Mouse (Mus musculus) left cerebral cortex, adult 8-10 months (tissue): Measurements from ENCODE around the gene Caprin1. TPM values are rescaled to one million over a fixed set of nuclear protein-coding genes. Genes with fewer than 3 reads are reported as not detected.

Source experiments
- DNase-seq, 2 experiments: peaks; one replicate each; pipeline ENCODE4 v3.0.0; 2022; ENCODE audit warnings: low spot score in 2 of 2
- total RNA-seq, 4 experiments: library from RNA; stranded (reverse); gene quantifications; 2 replicates each; pipeline ENCODE4 v1.2.4; 2022

Gene Caprin1
- 100 to 1,000 TPM; 218 to 270 (median 243) TPM for total RNA-seq

DNA sequence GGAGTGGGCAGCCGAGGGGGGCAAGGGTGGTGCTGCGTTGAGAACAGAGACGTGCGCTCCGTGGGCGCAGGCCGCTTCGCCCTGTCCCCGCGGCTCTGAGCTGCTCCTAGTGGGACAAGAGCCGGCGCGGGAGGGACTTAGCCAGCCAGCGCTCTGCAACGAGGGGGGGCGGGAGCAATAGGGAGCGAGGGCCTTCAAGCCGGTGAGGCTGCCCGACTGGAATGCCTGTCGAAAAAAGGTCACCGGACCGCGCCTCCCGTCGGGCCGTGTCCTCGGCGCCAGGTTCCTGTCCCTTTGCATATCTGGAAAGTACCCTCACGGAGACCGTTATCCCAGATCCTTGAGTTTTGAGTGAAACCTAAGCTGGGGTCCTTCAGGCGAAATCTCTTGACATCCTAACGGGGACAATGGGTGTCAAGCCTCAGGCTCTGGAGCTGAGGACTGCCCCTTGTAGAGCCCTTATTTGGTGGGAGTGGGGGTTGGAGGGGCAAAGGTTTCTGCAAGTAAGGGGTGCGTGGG, at the start of gene Caprin1:
Gene Caprin1 (minus strand): TSS at position 159 of the 519 bp plus-strand sequence.
- peak; percentile 93 to 95 for DNase-seq

DNA sequence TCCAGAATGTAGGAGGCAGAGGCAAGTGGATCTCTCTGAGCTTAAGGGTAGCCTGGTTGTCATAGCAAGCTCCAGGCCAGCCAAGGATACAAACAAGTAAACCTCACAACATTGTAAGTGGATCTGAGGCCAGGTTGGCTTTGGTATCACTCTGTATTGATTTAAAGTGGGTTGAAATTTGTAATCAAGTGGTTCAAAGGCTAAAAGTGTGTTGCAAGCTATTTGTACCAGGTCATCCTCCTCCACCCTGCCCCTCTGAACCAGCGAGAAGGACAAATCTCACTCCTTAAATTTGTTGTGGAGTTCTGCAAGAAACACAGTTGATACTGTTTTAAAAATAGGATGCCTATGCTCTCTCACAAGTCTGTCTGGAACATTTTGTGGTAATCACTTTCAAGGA, 49.4 kb upstream of the Caprin1 start:
- DNase-seq: no peak

DNA sequence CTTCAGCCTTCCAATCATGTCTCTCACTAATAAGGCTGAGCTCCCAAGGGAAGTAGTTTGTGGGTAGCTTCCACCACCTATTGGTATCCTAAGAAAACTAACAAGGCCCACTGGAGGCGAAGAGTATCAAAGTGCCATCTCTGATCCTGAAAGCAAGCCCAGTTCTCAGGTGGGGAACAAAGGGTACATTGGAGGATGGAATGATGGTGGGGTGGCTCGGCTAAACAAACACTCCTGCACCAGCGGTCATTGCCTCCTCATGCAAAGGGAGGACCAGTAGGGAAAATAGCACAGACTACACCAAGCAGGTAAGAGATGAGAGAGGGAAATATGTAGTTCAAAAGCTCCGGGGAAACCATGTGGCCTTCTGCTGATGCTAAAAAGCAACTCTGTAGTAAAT, 48.8 kb upstream of the Caprin1 start:
- DNase-seq: no peak

DNA sequence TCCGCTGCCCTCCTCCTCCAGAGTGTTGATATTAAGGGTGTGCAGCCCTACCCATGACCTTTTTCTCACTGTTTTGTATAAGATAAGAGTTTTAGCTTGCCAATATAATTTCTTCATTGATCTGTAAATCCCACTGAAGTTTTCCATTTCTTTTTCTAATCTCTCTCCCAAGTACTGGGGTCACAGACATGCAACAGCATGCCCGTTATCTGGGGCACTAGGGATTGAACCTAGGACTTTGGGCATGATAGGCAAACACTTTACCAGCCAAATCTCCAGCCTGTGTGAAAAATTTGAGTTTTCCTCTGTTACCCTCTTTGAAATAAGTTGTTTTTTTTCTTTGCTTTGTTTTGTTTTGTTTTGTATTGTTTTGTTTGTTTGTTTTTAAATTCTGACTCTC, 46.6 kb upstream of the Caprin1 start:
- DNase-seq: no peak

DNA sequence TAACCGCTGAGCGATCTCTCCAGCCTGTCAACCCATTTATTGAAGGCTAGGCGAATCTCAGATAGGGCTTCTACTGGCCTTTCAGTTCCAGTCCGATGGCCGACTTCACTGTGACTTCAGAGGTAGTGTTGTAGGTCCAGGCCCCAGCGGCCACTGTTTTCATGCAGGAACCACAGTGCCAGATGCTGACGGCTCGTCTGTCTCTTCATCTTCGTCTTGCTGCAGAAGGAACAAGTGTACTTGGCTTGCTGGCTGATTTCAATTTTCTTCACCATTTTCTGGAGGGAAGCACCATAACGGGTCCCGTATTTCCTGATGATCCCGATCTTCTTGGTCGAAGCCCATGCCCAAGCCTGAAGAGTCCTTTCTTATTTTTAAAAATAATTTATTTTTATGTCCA, 45.9 kb upstream of the Caprin1 start:
- DNase-seq: no peak

DNA sequence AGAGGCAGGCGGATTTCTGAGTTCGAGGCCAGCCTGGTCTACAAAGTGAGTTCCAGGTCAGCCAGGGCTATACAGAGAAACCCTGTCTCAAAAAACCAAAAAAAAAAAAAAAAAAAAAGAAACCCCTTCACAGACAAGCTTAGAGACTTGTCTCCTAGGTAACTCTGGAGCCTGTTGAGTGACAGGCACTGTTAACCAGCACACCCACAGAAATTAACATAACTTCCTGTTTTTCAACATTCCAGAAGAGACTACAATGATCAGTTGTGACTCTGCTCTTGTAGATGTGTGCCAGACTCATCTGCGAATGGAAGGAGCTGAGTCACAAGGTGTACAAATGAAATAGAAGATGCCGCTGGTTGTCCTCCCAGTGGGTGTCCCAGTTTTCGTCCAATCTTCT, 44.9 kb upstream of the Caprin1 start:
- DNase-seq: no peak

DNA sequence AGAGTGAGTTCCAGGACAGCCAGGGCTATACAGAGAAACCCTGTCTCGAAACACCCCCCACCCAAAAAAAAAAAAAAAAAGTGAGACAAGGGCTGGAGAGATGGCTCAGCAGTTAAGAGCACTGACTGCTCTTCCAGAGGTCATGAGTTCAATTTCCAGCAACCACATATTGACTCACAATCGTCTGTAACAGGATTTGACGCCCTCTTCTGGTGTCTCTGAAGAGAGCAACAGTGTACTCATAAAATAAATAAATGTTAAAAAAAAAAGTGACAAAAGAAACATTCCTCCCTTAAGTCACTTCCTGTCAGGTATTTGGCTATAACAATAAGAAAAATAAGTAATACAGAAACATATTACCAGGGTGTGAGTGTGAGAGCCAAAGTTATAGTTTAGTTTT, 41.0 kb upstream of the Caprin1 start:
- DNase-seq: no peak

DNA sequence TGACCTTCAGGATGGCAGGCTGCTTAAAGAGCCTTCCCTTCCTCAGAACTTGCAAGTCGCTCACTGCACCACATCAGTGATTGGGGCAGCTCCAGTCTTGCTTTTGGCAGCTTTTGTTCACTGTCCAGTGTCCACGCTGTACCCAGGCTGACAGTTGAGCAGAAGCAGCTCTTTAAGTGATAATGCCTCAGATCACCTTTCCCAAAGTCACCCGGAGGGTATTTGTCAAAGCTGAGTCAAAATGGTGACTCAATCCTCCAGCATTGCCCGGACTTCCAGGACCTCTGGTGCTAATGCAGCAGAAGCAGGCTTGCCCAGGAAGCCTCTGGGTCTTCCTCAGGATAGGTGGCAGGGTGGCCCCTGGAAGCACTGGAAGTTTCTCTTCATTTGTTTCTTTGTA, 39.7 kb upstream of the Caprin1 start:
- no peak for DNase-seq

DNA sequence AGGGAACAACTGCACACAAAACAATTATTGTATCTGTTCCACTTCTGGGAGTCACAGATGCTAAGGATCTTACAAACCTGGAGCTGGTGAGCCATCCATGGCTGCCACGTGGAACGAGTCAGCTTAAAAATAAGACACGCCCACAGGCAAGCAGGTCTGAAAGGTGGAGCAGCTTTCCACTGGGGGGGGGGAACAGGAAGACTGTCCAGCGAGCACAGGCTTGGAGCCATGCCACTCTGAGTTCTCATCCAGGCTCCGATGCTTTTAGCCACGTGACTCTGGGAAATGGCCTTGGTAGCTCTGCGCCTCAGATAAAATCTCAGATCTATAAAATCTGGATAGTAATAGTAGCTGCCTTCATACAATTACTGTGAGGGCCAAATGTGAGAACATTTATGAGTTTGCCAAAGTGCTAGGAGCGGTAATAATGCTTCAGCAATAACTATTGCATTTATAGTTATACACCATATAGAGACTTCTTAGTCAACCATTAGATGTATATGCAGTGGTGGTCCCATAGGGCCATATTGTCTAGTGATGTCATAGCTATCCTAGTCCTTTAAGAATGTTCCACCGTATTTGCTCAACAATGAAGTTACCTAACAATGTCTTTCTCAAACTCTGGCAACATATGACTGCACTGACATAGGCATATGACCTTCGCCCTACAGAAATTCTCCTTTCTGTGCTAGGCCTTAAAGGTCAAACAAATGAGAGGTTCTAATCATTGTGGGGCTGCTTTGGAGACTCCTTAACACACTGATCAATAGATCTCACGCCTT, 38.4 kb upstream of the Caprin1 start:
- DNase-seq: no peak

DNA sequence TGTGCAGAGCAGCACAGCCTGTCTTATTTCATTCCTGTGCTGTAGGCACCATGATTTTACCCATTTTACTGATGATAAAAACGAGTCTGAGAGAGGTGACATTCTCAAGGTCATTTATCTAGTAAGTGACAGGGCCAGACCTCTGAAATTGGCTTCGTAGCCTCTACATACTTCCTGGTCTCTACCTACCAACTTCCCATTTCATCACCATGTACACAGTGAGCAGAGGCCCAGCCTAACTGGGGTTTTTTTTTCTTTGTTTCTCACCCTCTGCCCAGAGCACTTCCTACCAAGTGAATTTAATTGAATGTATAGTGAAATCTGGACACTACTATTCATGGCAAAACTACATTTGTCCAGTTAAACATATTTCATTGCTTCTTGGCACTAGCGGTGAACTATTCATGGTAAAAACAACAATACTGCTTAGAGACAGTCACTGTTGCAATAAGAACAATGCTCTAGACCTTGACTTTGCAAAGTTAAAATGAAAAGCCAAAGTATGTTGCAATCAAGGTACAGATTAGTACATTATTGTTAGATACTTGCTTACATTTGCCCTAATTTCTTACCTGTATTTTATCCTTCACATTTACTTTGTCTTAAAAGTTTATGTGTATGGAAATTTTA, 36.5 kb upstream of the Caprin1 start:
- no peak for DNase-seq

DNA sequence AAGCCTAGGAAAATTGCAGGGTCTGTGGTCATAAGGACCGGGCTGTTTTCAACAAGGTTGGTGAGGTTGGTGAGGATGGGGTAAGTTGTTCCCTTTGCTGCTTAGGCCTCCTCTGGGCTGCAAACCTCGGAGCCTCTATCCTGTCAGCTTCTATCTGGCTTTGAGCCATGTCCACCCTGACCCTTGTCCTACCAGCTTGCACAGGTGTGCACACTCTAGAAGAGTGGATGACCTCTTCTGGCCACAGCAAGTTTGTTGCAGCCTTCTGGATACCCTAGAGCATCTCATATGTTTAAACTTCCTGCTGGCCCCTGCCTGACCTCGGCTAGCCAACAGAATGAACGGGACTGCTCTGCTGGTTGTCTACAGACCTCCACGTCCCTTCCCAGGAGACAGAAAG, 35.5 kb upstream of the Caprin1 start:
- DNase-seq: no peak

DNA sequence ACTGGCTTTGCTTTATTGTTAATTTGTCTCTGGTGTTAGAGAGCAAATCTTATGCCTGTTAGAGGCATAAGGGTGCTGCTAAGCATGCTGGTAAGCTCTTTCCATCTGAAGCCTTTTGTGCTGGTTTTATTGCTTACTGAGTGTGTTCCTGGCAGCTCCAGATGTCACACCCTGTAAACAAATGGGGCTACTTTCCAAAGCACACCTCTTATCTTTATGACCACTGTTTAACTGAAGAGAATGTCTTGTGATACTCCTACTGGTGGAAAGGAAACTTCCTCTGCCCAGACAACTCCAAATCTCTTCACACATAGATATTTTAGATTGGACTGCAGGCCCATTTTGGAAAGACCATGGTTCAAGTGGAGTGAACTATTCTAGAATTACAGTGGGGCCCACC, 31.5 kb upstream of the Caprin1 start:
- no peak for DNase-seq

DNA sequence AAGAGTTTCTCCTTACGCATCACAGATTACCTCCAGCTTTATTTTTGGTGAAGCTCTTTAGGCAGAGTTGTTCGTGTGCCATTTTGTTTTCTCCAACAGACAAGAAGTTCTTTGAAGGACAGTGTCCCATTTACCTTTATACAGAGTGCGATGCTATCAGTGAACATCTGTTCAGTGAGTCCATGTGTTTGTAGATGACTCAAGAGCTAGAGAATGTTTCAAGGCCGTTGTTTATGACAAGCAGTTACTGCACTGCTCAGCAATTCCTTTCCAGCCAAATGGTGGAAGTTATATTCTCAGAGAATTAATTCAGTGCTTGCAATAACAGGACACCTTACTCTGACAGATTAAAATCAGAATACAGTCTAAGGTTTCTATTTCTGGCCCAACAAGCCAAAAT, 27.5 kb upstream of the Caprin1 start:
- DNase-seq: no peak

DNA sequence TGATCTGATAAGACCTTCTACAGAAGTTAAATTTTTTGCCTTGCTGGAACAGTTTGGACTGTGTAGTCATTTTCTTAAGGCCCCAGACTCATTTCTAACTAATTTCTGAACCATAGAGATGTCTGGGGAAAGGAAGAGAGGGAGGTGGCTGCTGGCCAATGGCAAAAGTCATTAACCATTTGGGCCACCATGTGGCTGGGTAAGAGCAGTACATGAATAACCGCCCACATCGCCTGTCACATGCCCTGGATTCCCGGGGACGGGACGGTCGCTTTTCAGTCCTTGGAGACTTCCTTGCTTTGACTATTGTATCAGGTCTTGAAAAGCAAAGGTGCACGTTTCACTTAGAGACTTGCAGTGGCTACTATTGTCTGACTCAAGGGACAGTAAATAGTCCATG, 25.1 kb upstream of the Caprin1 start:
- no peak for DNase-seq

DNA sequence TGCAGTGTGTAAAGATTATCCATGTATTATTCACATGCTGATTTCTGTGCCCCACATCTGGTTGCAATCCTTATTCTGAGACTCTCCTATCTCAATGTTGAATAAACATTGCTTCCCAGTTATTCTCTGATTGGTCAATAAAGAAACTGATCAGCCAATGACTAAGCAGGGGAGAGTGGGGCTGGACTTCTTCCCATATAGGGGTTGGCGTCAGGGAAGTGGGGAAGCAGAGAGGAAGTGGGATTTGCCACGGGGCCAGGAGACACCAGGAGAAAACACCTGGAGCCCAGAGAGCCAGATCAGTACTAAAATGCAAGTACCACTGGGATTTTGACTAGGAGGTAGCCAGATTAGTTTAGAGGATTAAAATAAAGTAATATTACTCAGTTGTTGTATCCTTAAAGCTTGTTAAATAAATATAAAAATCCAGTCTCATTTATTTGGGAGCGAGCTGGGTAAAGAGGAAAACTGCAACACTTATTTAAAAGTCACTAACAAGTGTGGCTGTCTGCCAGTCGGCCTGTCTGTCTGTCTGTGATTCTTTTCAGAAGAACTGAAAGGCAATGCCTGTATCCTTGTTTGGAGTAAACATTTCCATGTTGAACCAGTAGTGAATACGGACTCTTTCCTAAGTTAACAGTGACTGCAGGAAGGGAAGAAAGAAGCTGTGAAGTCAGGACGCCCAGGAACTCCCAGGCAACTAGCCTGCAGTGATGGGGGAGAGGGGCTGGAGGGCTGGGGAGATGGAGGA, 19.9 kb upstream of the Caprin1 start:
- no peak for DNase-seq

DNA sequence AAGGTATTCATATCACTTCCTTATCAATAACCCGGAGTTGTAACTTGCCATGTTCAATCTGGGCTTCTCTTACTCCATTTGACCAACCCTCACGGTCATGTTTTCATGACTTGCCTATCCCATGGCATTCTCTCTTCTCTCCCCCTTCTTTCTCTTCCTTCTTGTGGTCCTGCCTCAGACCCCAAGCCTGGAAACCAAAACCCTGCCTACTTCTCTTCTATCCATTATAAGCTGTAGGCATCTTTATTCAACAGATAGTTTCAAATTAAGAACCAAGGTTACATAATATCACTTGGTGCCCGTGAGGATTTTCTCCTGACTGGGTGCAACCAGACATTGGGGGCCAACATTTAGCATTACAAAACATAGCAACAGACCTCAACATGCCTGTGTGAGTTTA, 18.5 kb upstream of the Caprin1 start:
- no peak for DNase-seq

DNA sequence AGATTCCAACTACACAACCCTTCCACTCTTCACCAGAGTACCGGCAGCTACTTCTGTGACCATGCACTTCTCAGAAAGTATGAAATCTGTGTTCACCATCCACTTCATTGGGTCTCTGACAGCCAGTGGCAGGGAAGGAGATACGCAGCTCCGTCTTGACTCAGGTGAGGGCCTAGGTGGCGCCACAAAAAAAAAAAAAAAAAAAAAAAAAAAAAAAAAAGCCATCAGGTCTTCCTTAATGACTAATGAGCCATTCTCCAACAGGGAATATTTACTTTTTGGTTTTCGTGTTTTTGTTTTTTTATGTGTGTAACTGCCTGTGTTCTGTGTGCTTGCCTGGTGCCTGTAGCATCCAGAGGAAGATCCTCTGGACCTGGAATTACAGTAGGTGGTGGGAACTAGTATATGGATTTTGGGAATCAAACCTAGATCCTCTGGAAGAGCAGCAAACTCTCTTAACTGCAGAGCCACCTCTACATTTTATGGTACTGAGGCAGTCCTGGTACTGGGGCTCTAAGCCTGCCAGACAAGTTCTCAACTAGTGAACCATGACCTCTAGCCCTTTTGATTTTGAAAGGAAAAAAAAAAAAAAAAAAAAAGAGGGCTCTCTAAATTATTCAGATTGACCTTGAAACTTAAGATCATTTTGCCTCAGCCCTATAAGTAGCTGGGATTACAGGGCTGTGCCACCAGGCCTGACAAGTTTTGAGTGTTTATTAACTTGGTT, 14.2 kb upstream of the Caprin1 start:
- no peak for DNase-seq

DNA sequence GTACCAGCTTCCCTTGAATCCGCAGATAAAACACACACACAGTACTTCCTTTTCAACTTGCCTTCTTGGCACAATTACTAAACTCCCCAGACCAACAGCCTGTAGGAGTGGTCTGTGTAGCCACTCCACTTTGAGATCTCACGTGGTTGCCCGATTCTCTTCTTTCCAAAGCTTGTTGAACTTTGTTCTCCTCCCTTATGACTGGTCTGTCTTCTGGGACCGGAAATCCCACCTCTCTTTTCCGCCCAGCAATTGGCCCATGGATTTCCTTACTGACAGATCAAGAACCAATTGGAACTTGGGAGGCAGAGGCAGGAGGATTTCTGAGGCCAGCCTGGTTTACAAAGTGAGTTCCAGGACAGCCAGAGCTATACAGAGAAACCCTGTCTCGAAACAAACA, 13.0 kb upstream of the Caprin1 start:
- DNase-seq: no peak

DNA sequence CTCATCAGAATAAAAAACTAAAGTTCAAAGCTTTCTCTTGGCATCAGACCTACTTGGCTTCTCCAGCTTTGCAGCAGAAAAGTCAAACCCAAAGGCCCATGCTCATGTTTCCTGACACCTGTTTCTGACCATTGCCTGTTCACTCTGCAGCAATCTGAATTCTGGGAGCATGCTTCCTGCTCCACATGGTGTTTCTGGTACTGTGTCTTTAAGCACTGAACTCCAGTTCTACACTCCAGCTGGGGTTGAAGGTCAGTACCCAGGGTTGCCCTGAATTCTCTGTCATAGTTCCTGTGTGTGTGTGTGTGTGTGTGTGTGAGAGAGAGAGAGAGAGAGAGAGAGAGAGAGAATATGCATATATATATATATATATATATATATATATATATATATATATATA, 11.0 kb upstream of the Caprin1 start:
- DNase-seq: no peak

DNA sequence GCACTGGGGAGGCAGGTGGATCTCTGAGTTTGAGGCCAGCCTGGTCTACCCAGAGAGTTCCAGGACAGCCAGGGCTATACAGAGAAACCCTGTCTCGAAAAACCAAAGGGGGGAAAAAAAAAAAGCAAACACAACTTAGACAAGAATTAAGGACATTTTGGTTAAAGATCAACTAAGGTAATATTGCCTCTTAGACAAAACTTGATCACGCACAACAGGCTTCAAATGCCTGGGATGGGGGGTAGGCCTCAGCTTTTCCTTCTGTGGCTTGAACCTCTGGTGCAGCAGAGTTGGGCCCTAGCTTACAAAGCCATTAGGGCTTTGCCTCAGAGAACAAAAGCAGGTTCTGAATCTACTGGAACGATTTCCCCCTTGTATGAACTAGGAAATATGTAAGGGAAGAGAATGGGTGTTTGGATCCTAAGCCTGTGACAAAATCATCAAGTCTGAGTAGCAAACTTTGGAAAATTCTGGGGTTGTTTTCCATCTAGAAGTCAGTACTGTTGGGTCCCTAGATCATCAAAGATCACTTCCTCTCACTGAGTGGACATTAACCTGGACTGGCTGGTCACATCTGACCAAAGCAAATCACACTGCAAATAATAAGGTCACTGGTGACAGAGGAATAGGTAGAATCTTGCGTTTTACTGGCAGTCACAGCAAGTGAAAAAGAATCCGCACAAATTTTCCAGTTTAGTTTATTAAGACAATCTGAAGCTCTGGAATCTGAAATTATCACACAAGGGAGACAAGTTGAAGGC, 6.5 kb upstream of the Caprin1 start:
- DNase-seq: no peak

DNA sequence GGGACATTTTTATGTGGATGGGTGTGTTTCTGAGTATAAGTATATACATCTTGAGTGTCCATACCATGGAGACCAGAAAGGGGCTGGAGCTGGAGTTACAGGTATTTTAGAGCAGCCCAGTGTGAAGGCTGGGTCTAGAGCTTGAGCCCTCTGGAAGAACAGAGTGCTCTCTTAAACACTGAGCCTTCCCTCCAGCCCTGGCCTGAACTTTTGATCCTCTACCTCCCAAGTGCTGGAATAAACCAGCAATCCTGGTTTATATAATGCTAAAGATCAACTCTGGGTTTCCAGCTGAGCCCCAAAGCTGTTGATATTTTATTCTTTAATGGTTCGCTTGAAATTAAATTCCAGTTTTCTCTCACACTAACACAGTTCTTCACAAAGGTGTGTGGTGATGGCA, 5.0 kb upstream of the Caprin1 start:
- no peak for DNase-seq
